Comparison of ENCODE assay signal across 10 mouse cellular contexts in genomic region chr8:70128435-70128834, GRCm38 (mm10). TPM values are rescaled to one million over a fixed set of nuclear protein-coding genes. Genes with fewer than 3 reads are reported as not detected.
DNase-seq lines count a peak whose midpoint lies in the region; ATAC-seq lines count a peak whose summit lies in the region.
"Had no signal": no experiment of that assay in that cellular context is flagged by ENCODE, and none has a peak within 500 bp of the region (broad histone marks: within the 10 kb centered on the region; RNA-seq: fewer than 3 reads in every experiment).

No protein-coding gene starts in this region.

- no peak overlapping the region for H3K9ac ChIP-seq in heart, embryonic 16.5 days (ENCODE audit: low read length)
- 0 out of 2 replicates have a peak overlapping the region, but pooled peaks have one; percentile 8 for H3K9ac ChIP-seq in limb, embryonic 15.5 days

- peak; percentile 61 to 74 for DNase-seq in frontal cortex, postnatal 10 days (ENCODE audit: low spot score in 2 of 2)
- peak; percentile 56 for DNase-seq in right cerebral cortex, postnatal 14 days
- no peak for DNase-seq in right cerebral cortex, postnatal 36 days (ENCODE audit: low spot score in 2 of 2)

- peaks cover 4% of the 10 kb centered on the region for H3K27me3 ChIP-seq in heart, embryonic 16.5 days (ENCODE audit: control insufficient read depth, insufficient read depth, low read length)
- no peaks in the 10 kb centered on the region for H3K27me3 ChIP-seq in limb, embryonic 15.5 days

- H3K4me2 ChIP-seq in heart, embryonic 16.5 days (ENCODE audit: low read depth, low read length): peak overlapping the region; percentile 15; the same call in 1 of the 2 replicates
- no peak overlapping the region for H3K4me2 ChIP-seq in limb, embryonic 15.5 days

- 21% methylated on average over 3 of the region's 3 CpGs for WGBS in heart, embryonic 16.5 days
- WGBS in limb, embryonic 15.5 days: 72% methylated on average over 3 of the region's 3 CpGs

- peak overlapping the region; percentile 90 for H3K27ac ChIP-seq in heart, embryonic 16.5 days (ENCODE audit: low read length)
- H3K27ac ChIP-seq in limb, embryonic 15.5 days: no peak overlapping the region

- peaks cover 6% of the 10 kb centered on the region; the same call in 1 of the 2 replicates for H3K36me3 ChIP-seq in heart, embryonic 16.5 days (ENCODE audit: control insufficient read depth, insufficient read depth)
- peaks cover 13% of the 10 kb centered on the region for H3K36me3 ChIP-seq in limb, embryonic 15.5 days

- no peak overlapping the region for H3K4me3 ChIP-seq in heart, embryonic 16.5 days (ENCODE audit: low read length)
- H3K4me3 ChIP-seq in limb, embryonic 15.5 days: no peak overlapping the region

- H3K4me1 ChIP-seq in heart, embryonic 16.5 days (ENCODE audit: control insufficient read depth, insufficient read depth, low read length): peaks cover 24% of the 10 kb centered on the region
- peaks cover 22% of the 10 kb centered on the region for H3K4me1 ChIP-seq in limb, embryonic 15.5 days

- H3K9me3 ChIP-seq in heart, embryonic 16.5 days (replicated peaks; ENCODE audit: control insufficient read depth, low read length): no peaks in the 10 kb centered on the region
- no peaks in the 10 kb centered on the region for H3K9me3 ChIP-seq in limb, embryonic 15.5 days

- no peak for ATAC-seq in frontal cortex, adult (ENCODE audit: low TSS enrichment)
- peak; percentile 79 for ATAC-seq in heart, embryonic 16.5 days (replicated peaks; ENCODE audit: extremely low read depth, insufficient read depth, low FRiP score)
- no peak for ATAC-seq in limb, embryonic 15.5 days (ENCODE audit: insufficient number of reproducible peaks, low FRiP score, low TSS enrichment, low read depth)
- no peak for ATAC-seq in erythroblast, adult 5-6 weeks (replicated peaks; ENCODE audit: low FRiP score, poor library complexity, severe bottlenecking)
- no peak for ATAC-seq in granulocyte monocyte progenitor cell, adult 5-6 weeks (replicated peaks; ENCODE audit: poor library complexity, severe bottlenecking)

RNA-seq across cellular contexts. Expression of gene Nr2c2ap, which starts 2.7 kb away (rescaled TPM):
- polyA plus RNA-seq in heart, embryonic 16.5 days (2015; fragmentation: Nextera tagmentation; extraction: Ambion mirVana): 35.7 and 37.8 TPM in 2 replicates
- polyA plus RNA-seq in limb, embryonic 15.5 days (2015; fragmentation: Nextera tagmentation; extraction: Ambion mirVana): 31.2 and 33.3 TPM in 2 replicates
- 4.8 and 5.4 TPM in 2 replicates for total RNA-seq in erythroblast, adult 5-6 weeks (2015; ENCODE audit: low replicate concordance)
- 1.4 and 1.5 TPM in 2 replicates for total RNA-seq in erythroblast, adult 5-6 weeks (2017; ENCODE audit: low replicate concordance)
- 37.0 and 64.5 TPM in 2 replicates for total RNA-seq in granulocyte monocyte progenitor cell, adult 5-6 weeks (2014; fragmentation: Nextera tagmentation)
- 8.7 and 9.4 TPM in 2 replicates for total RNA-seq in granulocyte monocyte progenitor cell, adult 5-6 weeks (2017)

RNA-seq across cellular contexts. Expression of gene Ncan, which starts 7.8 kb away (rescaled TPM):
- polyA plus RNA-seq in heart, embryonic 16.5 days (2015; fragmentation: Nextera tagmentation; extraction: Ambion mirVana): 0.13 and 0.22 TPM in 2 replicates
- polyA plus RNA-seq in limb, embryonic 15.5 days (2015; fragmentation: Nextera tagmentation; extraction: Ambion mirVana): 0.35 and 0.50 TPM in 2 replicates
- total RNA-seq in erythroblast, adult 5-6 weeks (2015; ENCODE audit: low replicate concordance): not detected in 2 replicates
- not detected in 2 replicates for total RNA-seq in erythroblast, adult 5-6 weeks (2017; ENCODE audit: low replicate concordance)
- not detected in 2 replicates for total RNA-seq in granulocyte monocyte progenitor cell, adult 5-6 weeks (2014; fragmentation: Nextera tagmentation)
- not detected in 2 replicates for total RNA-seq in granulocyte monocyte progenitor cell, adult 5-6 weeks (2017)
- total RNA-seq: neutrophil, adult 5-6 weeks had no signal

RNA-seq across cellular contexts. Expression of gene Rfxank, which starts 10.5 kb away (rescaled TPM):
- 18.9 and 21.0 TPM in 2 replicates for polyA plus RNA-seq in heart, embryonic 16.5 days (2015; fragmentation: Nextera tagmentation; extraction: Ambion mirVana)
- 20.2 and 20.9 TPM in 2 replicates for polyA plus RNA-seq in limb, embryonic 15.5 days (2015; fragmentation: Nextera tagmentation; extraction: Ambion mirVana)
- total RNA-seq in erythroblast, adult 5-6 weeks (2015; ENCODE audit: low replicate concordance): 8.1 and 16.3 TPM in 2 replicates
- total RNA-seq in erythroblast, adult 5-6 weeks (2017; ENCODE audit: low replicate concordance): 9.7 and 10.2 TPM in 2 replicates
- 4.8 and 6.9 TPM in 2 replicates for total RNA-seq in granulocyte monocyte progenitor cell, adult 5-6 weeks (2014; fragmentation: Nextera tagmentation)
- 5.9 and 11.6 TPM in 2 replicates for total RNA-seq in granulocyte monocyte progenitor cell, adult 5-6 weeks (2017)

RNA-seq across cellular contexts. Expression of gene Borcs8, which starts 10.9 kb away (rescaled TPM):
- 38.0 and 40.1 TPM in 2 replicates for polyA plus RNA-seq in heart, embryonic 16.5 days (2015; fragmentation: Nextera tagmentation; extraction: Ambion mirVana)
- polyA plus RNA-seq in limb, embryonic 15.5 days (2015; fragmentation: Nextera tagmentation; extraction: Ambion mirVana): 54.1 and 55.2 TPM in 2 replicates
- total RNA-seq in erythroblast, adult 5-6 weeks (2015; ENCODE audit: low replicate concordance): 2.1 and 16.7 TPM in 2 replicates
- 15.5 and 30.7 TPM in 2 replicates for total RNA-seq in erythroblast, adult 5-6 weeks (2017; ENCODE audit: low replicate concordance)
- 26.6 and 53.7 TPM in 2 replicates for total RNA-seq in granulocyte monocyte progenitor cell, adult 5-6 weeks (2014; fragmentation: Nextera tagmentation)
- total RNA-seq in granulocyte monocyte progenitor cell, adult 5-6 weeks (2017): 34.3 and 40.0 TPM in 2 replicates

RNA-seq across cellular contexts. Expression of gene Mef2b, which starts 11.1 kb away (rescaled TPM):
- 0.51 and 1.1 TPM in 2 replicates for polyA plus RNA-seq in heart, embryonic 16.5 days (2015; fragmentation: Nextera tagmentation; extraction: Ambion mirVana)
- polyA plus RNA-seq in limb, embryonic 15.5 days (2015; fragmentation: Nextera tagmentation; extraction: Ambion mirVana): 0.19 and 0.48 TPM in 2 replicates
- not detected in 2 replicates for total RNA-seq in erythroblast, adult 5-6 weeks (2015; ENCODE audit: low replicate concordance)
- not detected in 2 replicates for total RNA-seq in erythroblast, adult 5-6 weeks (2017; ENCODE audit: low replicate concordance)
- total RNA-seq in granulocyte monocyte progenitor cell, adult 5-6 weeks (2014; fragmentation: Nextera tagmentation): not detected in 2 replicates
- total RNA-seq in granulocyte monocyte progenitor cell, adult 5-6 weeks (2017): not detected in 2 replicates
- total RNA-seq: layer of hippocampus, postnatal 25 days had no signal

Comparison
In these comparisons a context has a peak if more than half of its experiments do, and no peak if none do; other contexts are left out.
1. DNase-seq: peak in frontal cortex, postnatal 10 days (2 of 2) and right cerebral cortex, postnatal 14 days (single experiment); none in right cerebral cortex, postnatal 36 days (0 of 2).